Mouse (Mus musculus): ENCODE results near the gene Fam136a. TPM values are rescaled to one million over a fixed set of nuclear protein-coding genes. Genes with fewer than 3 reads are reported as not detected.

Fam136a gene
- polyA plus RNA-seq, 1 experiment from 2014 or later = 112 TPM

- peaks cover 5% of the 10 kb centered on the region for H3K4me1 ChIP-seq (ENCODE audit: control insufficient read depth, insufficient read depth, low read depth, low read length)
- no peaks in the 10 kb centered on the region for H3K36me3 ChIP-seq (ENCODE audit: control insufficient read depth, insufficient read depth, low read length)
- H3K4me2 ChIP-seq (ENCODE audit: low read length) = no peak overlapping the region
- H3K9ac ChIP-seq (ENCODE audit: low read depth, low read length) = no peak overlapping the region
- no peaks in the 10 kb centered on the region for H3K27me3 ChIP-seq (replicated peaks; ENCODE audit: control insufficient read depth, insufficient read depth, low read length)
- no peak overlapping the region for H3K4me3 ChIP-seq (ENCODE audit: low read length)
- ATAC-seq = no peak
- no peak overlapping the region for H3K27ac ChIP-seq (ENCODE audit: low read depth, low read length)
- H3K9me3 ChIP-seq (ENCODE audit: control insufficient read depth, low read length) = no peaks in the 10 kb centered on the region
- 70% methylated on average over 7 of the region's 7 CpGs for whole genome bisulfite sequencing
These were observed 4.8 kb upstream of the Fam136a start for GRCm38 (mm10) chr6:86360691-86361090.

- H3K27me3 ChIP-seq (replicated peaks; ENCODE audit: control insufficient read depth, insufficient read depth, low read length) = no peaks in the 10 kb centered on the region
- H3K9me3 ChIP-seq (ENCODE audit: control insufficient read depth, low read length) = no peaks in the 10 kb centered on the region
- no peak overlapping the region for H3K27ac ChIP-seq (ENCODE audit: low read depth, low read length)
- H3K36me3 ChIP-seq (ENCODE audit: control insufficient read depth, insufficient read depth, low read length) = no peaks in the 10 kb centered on the region
- no peak for ATAC-seq
- H3K9ac ChIP-seq (ENCODE audit: low read depth, low read length) = no peak overlapping the region
- 84% methylated on average over 7 of the region's 7 CpGs for WGBS
- H3K4me1 ChIP-seq (ENCODE audit: control insufficient read depth, insufficient read depth, low read depth, low read length) = peaks cover 8% of the 10 kb centered on the region
- no peak overlapping the region for H3K4me3 ChIP-seq (ENCODE audit: low read length)
- H3K4me2 ChIP-seq (ENCODE audit: low read length) = no peak overlapping the region
These were observed 4.1 kb upstream of the Fam136a start for GRCm38 (mm10) chr6:86361373-86361772.

- H3K27ac ChIP-seq (ENCODE audit: low read depth, low read length) = peak overlapping the region; percentile 78
- H3K4me3 ChIP-seq (ENCODE audit: low read length) = peak overlapping the region; percentile 53
- ATAC-seq = peak; percentile 53
- H3K36me3 ChIP-seq (ENCODE audit: control insufficient read depth, insufficient read depth, low read length) = no peaks in the 10 kb centered on the region
- H3K9me3 ChIP-seq (ENCODE audit: control insufficient read depth, low read length) = no peaks in the 10 kb centered on the region
- peak overlapping the region; percentile 68 for H3K9ac ChIP-seq (ENCODE audit: low read depth, low read length)
- H3K27me3 ChIP-seq (replicated peaks; ENCODE audit: control insufficient read depth, insufficient read depth, low read length) = no peaks in the 10 kb centered on the region
- H3K4me2 ChIP-seq (ENCODE audit: low read length) = peak overlapping the region; percentile 97
- H3K4me1 ChIP-seq (ENCODE audit: control insufficient read depth, insufficient read depth, low read depth, low read length) = peaks cover 14% of the 10 kb centered on the region
- 2% methylated on average over 17 of the region's 17 CpGs for WGBS
These were observed 854 bp upstream of the Fam136a start for GRCm38 (mm10) chr6:86364442-86365141.

GRCm38 (mm10) chr6:86366125-86366852 is 843 bp downstream of the Fam136a start:
- peaks cover 20% of the 10 kb centered on the region for H3K4me1 ChIP-seq (ENCODE audit: control insufficient read depth, insufficient read depth, low read depth, low read length)
- no peaks in the 10 kb centered on the region for H3K9me3 ChIP-seq (ENCODE audit: control insufficient read depth, low read length)
- H3K27me3 ChIP-seq (replicated peaks; ENCODE audit: control insufficient read depth, insufficient read depth, low read length) = no peaks in the 10 kb centered on the region
- H3K27ac ChIP-seq (ENCODE audit: low read depth, low read length) = peak overlapping the region; percentile 73
- peak overlapping the region; percentile 68 for H3K9ac ChIP-seq (ENCODE audit: low read depth, low read length)
- H3K4me2 ChIP-seq (ENCODE audit: low read length) = peak overlapping the region; percentile 97
- peak overlapping the region; percentile 53 for H3K4me3 ChIP-seq (ENCODE audit: low read length)
- no peak for ATAC-seq
- H3K36me3 ChIP-seq (ENCODE audit: control insufficient read depth, insufficient read depth, low read length) = no peaks in the 10 kb centered on the region
- whole genome bisulfite sequencing = 32% methylated on average over 25 of the region's 25 CpGs

GRCm38 (mm10) chr6:86366853-86367249 is 1.4 kb downstream of the Fam136a start:
- no peak for ATAC-seq
- Histone ChIP-seq H3K9ac (ENCODE audit: low read depth, low read length) (peak overlapping the region; percentile 68; the same call in 1 of the 2 replicates), H3K4me2 (ENCODE audit: low read length) (peak overlapping the region; percentile 97), H3K27me3 (replicated peaks; ENCODE audit: control insufficient read depth, insufficient read depth, low read length) (no peaks in the 10 kb centered on the region), H3K36me3 (ENCODE audit: control insufficient read depth, insufficient read depth, low read length) (no peaks in the 10 kb centered on the region), H3K4me3 (ENCODE audit: low read length) (peak overlapping the region; percentile 53), H3K27ac (ENCODE audit: low read depth, low read length) (no peak overlapping the region; the same call in 1 of the 2 replicates), H3K4me1 (ENCODE audit: control insufficient read depth, insufficient read depth, low read depth, low read length) (peaks cover 20% of the 10 kb centered on the region), H3K9me3 (ENCODE audit: control insufficient read depth, low read length) (no peaks in the 10 kb centered on the region)
- WGBS = 67% methylated on average over 2 of the region's 2 CpGs

GRCm38 (mm10) chr6:86368479-86368878 is 3.0 kb downstream of the Fam136a start:
- no peak overlapping the region for H3K27ac ChIP-seq (ENCODE audit: low read depth, low read length)
- H3K4me1 ChIP-seq (ENCODE audit: control insufficient read depth, insufficient read depth, low read depth, low read length) = peaks cover 31% of the 10 kb centered on the region
- H3K9ac ChIP-seq (ENCODE audit: low read depth, low read length) = no peak overlapping the region
- H3K27me3 ChIP-seq (replicated peaks; ENCODE audit: control insufficient read depth, insufficient read depth, low read length) = no peaks in the 10 kb centered on the region
- H3K9me3 ChIP-seq (ENCODE audit: control insufficient read depth, low read length) = no peaks in the 10 kb centered on the region
- no peak overlapping the region for H3K4me3 ChIP-seq (ENCODE audit: low read length)
- no peak overlapping the region for H3K4me2 ChIP-seq (ENCODE audit: low read length)
- WGBS = 79% methylated on average over 5 of the region's 5 CpGs
- no peak for ATAC-seq
- no peaks in the 10 kb centered on the region for H3K36me3 ChIP-seq (ENCODE audit: control insufficient read depth, insufficient read depth, low read length)

GRCm38 (mm10) chr6:86370093-86370713 is 4.8 kb downstream of the Fam136a start:
- H3K4me1 ChIP-seq (ENCODE audit: control insufficient read depth, insufficient read depth, low read depth, low read length) = peaks cover 26% of the 10 kb centered on the region
- no peaks in the 10 kb centered on the region for H3K9me3 ChIP-seq (ENCODE audit: control insufficient read depth, low read length)
- H3K27ac ChIP-seq (ENCODE audit: low read depth, low read length) = peak overlapping the region; percentile 91
- 59% methylated on average over 3 of the region's 3 CpGs for WGBS
- no peaks in the 10 kb centered on the region for H3K36me3 ChIP-seq (ENCODE audit: control insufficient read depth, insufficient read depth, low read length)
- peak overlapping the region; percentile 71; the same call in 1 of the 2 replicates for H3K9ac ChIP-seq (ENCODE audit: low read depth, low read length)
- ATAC-seq = no peak
- peak overlapping the region; percentile 91 for H3K4me2 ChIP-seq (ENCODE audit: low read length)
- no peak overlapping the region for H3K4me3 ChIP-seq (ENCODE audit: low read length)
- no peaks in the 10 kb centered on the region for H3K27me3 ChIP-seq (replicated peaks; ENCODE audit: control insufficient read depth, insufficient read depth, low read length)

- no peaks in the 10 kb centered on the region for H3K9me3 ChIP-seq (ENCODE audit: control insufficient read depth, low read length)
- H3K27me3 ChIP-seq (replicated peaks; ENCODE audit: control insufficient read depth, insufficient read depth, low read length) = no peaks in the 10 kb centered on the region
- no peaks in the 10 kb centered on the region for H3K36me3 ChIP-seq (ENCODE audit: control insufficient read depth, insufficient read depth, low read length)
- peak within 1 kb of the TSS; percentile 71 for H3K4me3 ChIP-seq (ENCODE audit: low read length)
- H3K4me1 ChIP-seq (ENCODE audit: control insufficient read depth, insufficient read depth, low read depth, low read length) = peaks cover 26% of the 10 kb centered on the region
- WGBS = 16% methylated on average over 15 of the region's 15 CpGs
- peak within 1 kb of the TSS; percentile 91 for H3K4me2 ChIP-seq (ENCODE audit: low read length)
- ATAC-seq = peak; percentile 55; the same call in 1 of the 2 replicates
- H3K9ac ChIP-seq (ENCODE audit: low read depth, low read length) = peak within 1 kb of the TSS; percentile 84
- peak within 1 kb of the TSS; percentile 91 for H3K27ac ChIP-seq (ENCODE audit: low read depth, low read length)
These were observed 5.4 kb downstream of the Fam136a start, which contains the start of gene Snrpg for GRCm38 (mm10) chr6:86370764-86371339. Gene Snrpg, plus strand, starts transcription at chr6:86371304.
